Mouse (Mus musculus): Measurements from ENCODE around the gene Olfr958.

- TF ChIP-seq TAL1 (conservative IDR thresholded peaks at IDR 0.05; ENCODE audit: low read depth, low read length) = no peak
- no peak for TF ChIP-seq CTCF (IDR thresholded peaks at IDR 0.05; ENCODE audit: low read depth, low read length)
- no peak for TF ChIP-seq GATA1 (IDR thresholded peaks at IDR 0.05; ENCODE audit: borderline replicate concordance, low read length)
- no peak for TF ChIP-seq POLR2AphosphoS5 (IDR thresholded peaks at IDR 0.05; ENCODE audit: insufficient replicate concordance, low read depth, low read length)
- no peak for TF ChIP-seq GATA2 (IDR thresholded peaks at IDR 0.05; ENCODE audit: borderline replicate concordance, low read depth, low read length)
Observed at GRCm38 (mm10) chr9:39575469-39575868, 21.6 kb upstream of the Olfr958 start, which contains the start of gene Olfr959.
